Mouse (Mus musculus): ENCODE data around the gene Cd99l2.

- no peak for TF ChIP-seq MAFK (IDR thresholded peaks at IDR 0.05; ENCODE audit: insufficient read depth, low read depth, low read length)
- TF ChIP-seq ZC3H11A (IDR thresholded peaks at IDR 0.05; ENCODE audit: borderline replicate concordance, low read depth, low read length) = no peak
- TF ChIP-seq ZNF384 (IDR thresholded peaks at IDR 0.05; ENCODE audit: low read depth, low read length) = no peak
- TF ChIP-seq CHD2 (IDR thresholded peaks at IDR 0.05; ENCODE audit: low read depth, low read length) = no peak
- no peak for TF ChIP-seq HCFC1 (IDR thresholded peaks at IDR 0.05; ENCODE audit: borderline replicate concordance, insufficient read depth, low read length)
Measured at GRCm38 (mm10) chrX:71378435-71378834, 114.2 kb downstream of the Cd99l2 start.

Data from ES-E14 (cell line).